Mouse (Mus musculus): ENCODE data around the gene Tradd.

DNA sequence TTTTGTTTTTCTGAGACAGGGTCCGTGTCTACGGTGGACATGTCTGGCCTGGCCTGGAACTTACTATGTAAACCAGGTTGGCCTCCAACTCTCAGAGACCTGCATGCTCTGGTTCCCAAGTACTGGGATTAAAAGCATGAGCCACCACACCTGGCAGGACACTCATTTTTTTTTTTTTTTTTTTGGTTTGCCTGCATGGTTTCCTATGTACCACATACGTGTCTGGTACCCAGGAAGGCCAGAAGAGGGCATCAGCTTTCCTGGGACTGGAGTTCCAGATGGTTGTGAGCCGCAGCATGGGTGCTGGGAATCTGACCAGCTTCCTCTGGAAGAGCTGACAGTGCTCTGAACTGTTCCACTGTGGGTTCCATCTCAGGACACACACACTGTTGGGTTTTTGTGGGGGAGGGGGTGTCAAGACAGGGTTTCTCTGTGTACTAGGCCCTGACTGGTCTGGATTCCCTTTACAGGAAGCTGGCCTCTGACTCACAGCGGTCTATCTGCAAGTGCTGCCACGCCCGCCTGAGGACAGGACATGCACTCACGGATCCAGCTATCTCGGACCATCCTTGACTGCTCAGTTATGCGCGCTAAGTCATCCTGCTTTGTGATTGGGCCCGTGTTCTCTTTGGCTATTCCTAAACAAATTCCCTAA lies 3.0 kb downstream of the Tradd start:
- no peak for TF ChIP-seq CTCF (IDR thresholded peaks at IDR 0.05)
- no peak for TF ChIP-seq POLR2A (IDR thresholded peaks at IDR 0.05; ENCODE audit: insufficient read depth, low read depth, low read length)

Data from heart, adult 2 months (tissue).